Mouse (Mus musculus) heart, embryonic 12.5 days (tissue): ENCODE measurements around the gene Gpd1. TPM values are rescaled to one million over a fixed set of nuclear protein-coding genes. Genes with fewer than 3 reads are reported as not detected.

Experiments
- ATAC-seq: fragments of 200-750 bp; cut with Nextera tagmentation; 2 replicates; pipeline ENCODE4 v1.8.0; 2017; ENCODE audit warnings: moderate TSS enrichment, moderate library complexity; ENCODE audit not compliant: insufficient number of reproducible peaks, low FRiP score
- H3K27ac ChIP-seq: fragments of 300-500 bp; sonication (generic); 2 replicates; pipeline ENCODE4 v1.5.1; 2016; ENCODE audit warnings: mild to moderate bottlenecking, moderate library complexity; ENCODE audit not compliant: poor library complexity, severe bottlenecking
- H3K27me3 ChIP-seq: fragments of 300-500 bp; sonication (generic); replicated peaks from 2 replicates; pipeline ENCODE4 v1.6.1; 2016; ENCODE audit warnings: mild to moderate bottlenecking, moderate library complexity
- H3K36me3 ChIP-seq: fragments of 300-500 bp; sonication (generic); 2 replicates; pipeline ENCODE4 v1.6.1; 2016; ENCODE audit warnings: mild to moderate bottlenecking, moderate library complexity
- H3K4me1 ChIP-seq: fragments of 300-500 bp; sonication (generic); replicated peaks from 2 replicates; pipeline ENCODE4 v1.6.1; 2016; ENCODE audit warnings: mild to moderate bottlenecking
- H3K4me2 ChIP-seq: fragments of 300-500 bp; sonication (generic); 2 replicates; pipeline ENCODE4 v1.6.1; 2016; ENCODE audit warnings: mild to moderate bottlenecking, moderate library complexity
- H3K4me3 ChIP-seq: fragments of 300-500 bp; sonication (generic); 2 replicates; pipeline ENCODE4 v1.5.1; 2016; ENCODE audit warnings: mild to moderate bottlenecking
- H3K9ac ChIP-seq: fragments of 300-500 bp; sonication (generic); 2 replicates; pipeline ENCODE4 v1.6.1; 2016; ENCODE audit warnings: mild to moderate bottlenecking, moderate library complexity
- H3K9me3 ChIP-seq: fragments of 300-500 bp; sonication (generic); replicated peaks from 2 replicates; pipeline ENCODE4 v1.6.1; 2016; ENCODE audit warnings: mild to moderate bottlenecking, moderate library complexity
- WGBS: fragments of 180-500 bp; shearing (Covaris S2); methylation state at CpG from one replicate; pipeline ENCODE4 v1.1.7; 2016; 5-methylcytosine and 5-hydroxymethylcytosine counted together
- polyA plus RNA-seq: library from polyadenylated mRNA; unstranded; fragments of >200 nt; fragmentation: Nextera tagmentation; extraction: Ambion mirVana; gene quantifications from 2 replicates; pipeline ENCODE4 v1.2.1, GENCODE M21; 2016

Gpd1 gene
- polyA plus RNA-seq, 1 experiment from 2014 or later, result 0.77 TPM

- under 1% methylated on average over 70 of the region's 71 CpGs for WGBS
- H3K27ac ChIP-seq, result peak within 1 kb of the TSS; percentile 96
- peak within 1 kb of the TSS; percentile 79 for H3K4me3 ChIP-seq
- H3K4me2 ChIP-seq, result peak within 1 kb of the TSS; percentile 67
- H3K27me3 ChIP-seq, result peaks cover 13% of the 10 kb centered on the region
- no peaks in the 10 kb centered on the region for H3K9me3 ChIP-seq
- H3K9ac ChIP-seq, result peak within 1 kb of the TSS; percentile 90
- peaks cover 48% of the 10 kb centered on the region for H3K4me1 ChIP-seq
- peaks cover 27% of the 10 kb centered on the region for H3K36me3 ChIP-seq
- ATAC-seq, result peak; percentile 90
Measured at GRCm38 (mm10) chr15:99701999-99702900, 15.1 kb upstream of the Gpd1 start, which contains the start of gene Smarcd1. Gene Smarcd1 (plus strand): TSS chr15:99702129.

- peaks cover 48% of the 10 kb centered on the region for H3K4me1 ChIP-seq
- no peak for ATAC-seq
- WGBS, result 67% methylated on average over 9 of the region's 9 CpGs
Measured at GRCm38 (mm10) chr15:99703104-99703503, 14.2 kb upstream of the Gpd1 start.

GRCm38 (mm10) chr15:99703676-99704040 is 13.7 kb upstream of the Gpd1 start:
- peak overlapping the region; percentile 30; the same call in 1 of the 2 replicates for H3K4me3 ChIP-seq
- 65% methylated on average over 5 of the region's 5 CpGs for WGBS

More at GRCm38 (mm10) chr15:99703104-99703503, 14.2 kb upstream of the Gpd1 start:
- H3K9me3 ChIP-seq, result no peaks in the 10 kb centered on the region
- H3K9ac ChIP-seq, result peak overlapping the region; percentile 90
- peak overlapping the region; percentile 67 for H3K4me2 ChIP-seq
- peaks cover 35% of the 10 kb centered on the region for H3K36me3 ChIP-seq
- H3K27ac ChIP-seq, result peak overlapping the region; percentile 96
- peak overlapping the region; percentile 79 for H3K4me3 ChIP-seq
- H3K27me3 ChIP-seq, result 0 out of 2 replicates have a peak, but pooled peaks cover 5% of the 10 kb centered on the region

DNA sequence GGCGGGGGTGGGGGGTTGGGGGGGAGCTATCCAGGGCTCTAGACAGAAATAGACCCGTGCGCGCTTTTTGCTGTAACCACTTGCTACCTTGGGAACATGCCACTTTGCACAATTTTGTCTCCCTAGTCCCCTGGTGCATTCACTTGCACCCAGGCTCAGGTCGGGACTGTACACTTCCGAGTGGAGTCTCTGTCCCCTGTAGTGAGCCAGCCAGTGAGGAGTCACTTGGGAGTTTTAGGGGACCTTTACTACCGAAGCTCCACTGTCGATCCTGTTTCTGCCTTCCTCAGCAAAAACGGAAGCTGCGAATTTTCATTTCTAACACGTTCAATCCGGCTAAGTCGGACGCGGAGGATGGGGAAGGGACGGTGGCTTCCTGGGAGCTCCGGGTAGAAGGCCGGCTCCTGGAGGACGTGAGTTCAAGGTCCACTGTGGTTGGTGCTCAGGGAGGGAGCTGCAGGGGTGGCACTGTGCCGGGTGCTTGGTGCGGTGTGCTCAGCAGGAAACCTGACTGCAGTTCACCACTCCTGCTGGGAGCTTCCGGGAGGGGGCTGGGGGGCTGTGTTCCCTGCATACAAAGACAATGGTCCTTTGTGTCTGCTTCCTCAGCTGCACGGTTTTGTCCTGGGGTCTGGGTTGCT is 13.2 kb upstream of the Gpd1 start:
- WGBS, result 37% methylated on average over 23 of the region's 23 CpGs
- peak overlapping the region; percentile 30 for H3K4me3 ChIP-seq
- ATAC-seq, result no peak

More at GRCm38 (mm10) chr15:99703676-99704040, 13.7 kb upstream of the Gpd1 start:
- Histone ChIP-seq H3K27ac (peak overlapping the region; percentile 96), H3K9ac (peak overlapping the region; percentile 65), H3K9me3 (no peaks in the 10 kb centered on the region), H3K36me3 (peaks cover 41% of the 10 kb centered on the region), H3K4me1 (peaks cover 46% of the 10 kb centered on the region), H3K27me3 (0 out of 2 replicates have a peak, but pooled peaks cover 1% of the 10 kb centered on the region), H3K4me2 (peak overlapping the region; percentile 67)
- ATAC-seq, result no peak

GRCm38 (mm10) chr15:99704881-99705280 is 12.4 kb upstream of the Gpd1 start:
- peak overlapping the region; percentile 65 for H3K9ac ChIP-seq
- WGBS, result 17% methylated on average over 7 of the region's 7 CpGs
- H3K27ac ChIP-seq, result peak overlapping the region; percentile 96
- no peaks in the 10 kb centered on the region for H3K9me3 ChIP-seq
- H3K4me3 ChIP-seq, result peak overlapping the region; percentile 30
- no peak for ATAC-seq
- peaks cover 53% of the 10 kb centered on the region for H3K36me3 ChIP-seq
- H3K4me1 ChIP-seq, result peaks cover 42% of the 10 kb centered on the region
- H3K4me2 ChIP-seq, result peak overlapping the region; percentile 67
- no peaks in the 10 kb centered on the region for H3K27me3 ChIP-seq

More for the DNA sequence above, 13.2 kb upstream of the Gpd1 start:
- Histone ChIP-seq H3K9me3 (no peaks in the 10 kb centered on the region), H3K27ac (peak overlapping the region; percentile 96), H3K36me3 (peaks cover 46% of the 10 kb centered on the region), H3K4me2 (peak overlapping the region; percentile 67), H3K27me3 (no peaks in the 10 kb centered on the region), H3K9ac (peak overlapping the region; percentile 65), H3K4me1 (peaks cover 42% of the 10 kb centered on the region)

- peak within 1 kb of the TSS; percentile 67 for H3K4me2 ChIP-seq
- H3K4me3 ChIP-seq, result peak within 1 kb of the TSS; percentile 30
- no peaks in the 10 kb centered on the region for H3K9me3 ChIP-seq
- no peaks in the 10 kb centered on the region for H3K27me3 ChIP-seq
- peak within 1 kb of the TSS; percentile 65 for H3K9ac ChIP-seq
- no peak for ATAC-seq
- peaks cover 60% of the 10 kb centered on the region for H3K36me3 ChIP-seq
- peaks cover 46% of the 10 kb centered on the region for H3K4me1 ChIP-seq
- WGBS, result 62% methylated on average over 11 of the region's 11 CpGs
- peak within 1 kb of the TSS; percentile 96 for H3K27ac ChIP-seq
Measured at GRCm38 (mm10) chr15:99705440-99706048, 11.8 kb upstream of the Gpd1 start, which contains the start of gene Gm17349. Gene Gm17349 (minus strand): TSS chr15:99705490.

GRCm38 (mm10) chr15:99708176-99708575 is 9.1 kb upstream of the Gpd1 start:
- WGBS, result 97% methylated on average over 13 of the region's 13 CpGs
- H3K27ac ChIP-seq, result no peak overlapping the region
- H3K4me1 ChIP-seq, result peaks cover 43% of the 10 kb centered on the region

GRCm38 (mm10) chr15:99710221-99711190 is 6.8 kb upstream of the Gpd1 start:
- no peaks in the 10 kb centered on the region for H3K27me3 ChIP-seq
- H3K36me3 ChIP-seq, result peaks cover 90% of the 10 kb centered on the region
- no peak overlapping the region for H3K4me2 ChIP-seq
- no peak for ATAC-seq
- no peaks in the 10 kb centered on the region for H3K9me3 ChIP-seq
- no peak overlapping the region for H3K9ac ChIP-seq
- no peak overlapping the region for H3K4me3 ChIP-seq
- H3K27ac ChIP-seq, result no peak overlapping the region
- H3K4me1 ChIP-seq, result peaks cover 41% of the 10 kb centered on the region
- WGBS, result 85% methylated on average over 10 of the region's 10 CpGs

More at GRCm38 (mm10) chr15:99708176-99708575, 9.1 kb upstream of the Gpd1 start:
- Histone ChIP-seq H3K36me3 (peaks cover 86% of the 10 kb centered on the region), H3K9ac (no peak overlapping the region), H3K9me3 (no peaks in the 10 kb centered on the region), H3K4me3 (no peak overlapping the region), H3K4me2 (no peak overlapping the region), H3K27me3 (no peaks in the 10 kb centered on the region)
- ATAC-seq, result no peak

DNA sequence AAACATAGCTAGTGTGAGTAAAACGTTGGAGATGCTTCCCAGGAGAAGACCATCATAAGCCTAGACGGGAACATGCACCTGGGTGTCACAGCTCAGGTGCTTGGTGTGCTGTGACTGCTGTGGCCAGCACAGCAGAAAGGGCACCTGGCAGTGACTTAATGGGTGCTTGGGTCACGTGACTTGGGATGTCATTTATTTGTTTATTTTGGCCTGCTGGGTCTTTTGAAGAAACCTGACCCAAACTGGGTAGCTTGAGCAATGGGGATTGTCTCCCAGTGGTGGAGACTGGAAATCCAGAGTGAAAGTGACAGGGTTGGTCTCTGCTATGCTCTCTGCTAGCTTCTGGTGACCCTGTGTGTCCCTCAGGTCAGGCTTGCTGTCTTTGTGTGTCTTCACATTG is 5.8 kb upstream of the Gpd1 start:
- no peak for ATAC-seq
- Histone ChIP-seq H3K9me3 (no peaks in the 10 kb centered on the region), H3K27me3 (no peaks in the 10 kb centered on the region), H3K4me1 (peaks cover 44% of the 10 kb centered on the region), H3K9ac (no peak overlapping the region), H3K4me3 (no peak overlapping the region), H3K4me2 (no peak overlapping the region), H3K36me3 (peaks cover 84% of the 10 kb centered on the region), H3K27ac (no peak overlapping the region)
- WGBS, result 75% methylated on average over 3 of the region's 3 CpGs
